Mouse (Mus musculus) stomach, postnatal 0 days (tissue): ENCODE measurements around the gene Cpxm1. TPM values are rescaled to one million over a fixed set of nuclear protein-coding genes. Genes with fewer than 3 reads are reported as not detected.
A peak's percentile ranks its signal among the peaks of the same experiment; 100 is the strongest.
"Not testable (repeated sequence)": the region's sequence is repeated elsewhere in the genome, so short reads cannot be mapped to it uniquely, and the experiment has no call there.

Experiments used
- ATAC-seq: fragments of 200-750 bp; cut with Nextera tagmentation; 2 replicates; pipeline ENCODE4 v1.8.0; 2017; ENCODE audit not compliant: low FRiP score, low TSS enrichment
- DNase-seq: peaks from one replicate; pipeline ENCODE4 v3.0.0-alpha.2; 2016; ENCODE audit warnings: low spot score
- H3K27ac ChIP-seq: fragments of 300-500 bp; sonication (generic); replicated peaks from 2 replicates; pipeline ENCODE4 v1.5.1; 2014; ENCODE audit warnings: mild to moderate bottlenecking, control low read depth
- H3K27me3 ChIP-seq: fragments of 300-500 bp; sonication (generic); 2 replicates; pipeline ENCODE4 v1.6.1; 2014; ENCODE audit warnings: low read length; ENCODE audit not compliant: control insufficient read depth, insufficient read depth
- H3K36me3 ChIP-seq: fragments of 300-500 bp; sonication (generic); 2 replicates; pipeline ENCODE4 v1.6.1; 2014; ENCODE audit warnings: low read length, mixed read lengths; ENCODE audit not compliant: control insufficient read depth, insufficient read depth
- H3K4me1 ChIP-seq: fragments of 300-500 bp; sonication (generic); replicated peaks from 2 replicates; pipeline ENCODE4 v1.6.1; 2014; ENCODE audit warnings: antibody characterized with exemption; ENCODE audit not compliant: control insufficient read depth, insufficient read depth
- H3K4me2 ChIP-seq: fragments of 300-500 bp; sonication (generic); replicated peaks from 2 replicates; pipeline ENCODE4 v1.6.1; 2014; ENCODE audit warnings: low read depth, mild to moderate bottlenecking, control low read depth, moderate library complexity
- H3K4me3 ChIP-seq: fragments of 300-500 bp; sonication (generic); 2 replicates; pipeline ENCODE4 v1.5.1; 2014; ENCODE audit warnings: low read depth, low read length, control low read depth
- H3K9ac ChIP-seq: fragments of 300-500 bp; sonication (generic); 2 replicates; pipeline ENCODE4 v1.6.1; 2014; ENCODE audit warnings: mild to moderate bottlenecking, low read length, control low read depth, mixed read lengths
- H3K9me3 ChIP-seq: fragments of 300-500 bp; sonication (generic); 2 replicates; pipeline ENCODE4 v1.6.1; 2016; ENCODE audit warnings: low read length; ENCODE audit not compliant: control insufficient read depth
- CTCF ChIP-seq: IDR thresholded peaks from 2 replicates; pipeline ENCODE4 v1.5.1; 2016; ENCODE audit warnings: antibody characterized with exemption, low read depth, mild to moderate bottlenecking, moderate library complexity
- EP300 ChIP-seq: optimal IDR thresholded peaks from 2 replicates; pipeline ENCODE3; 2016; ENCODE audit warnings: antibody characterized with exemption
- WGBS: fragments of 180-500 bp; shearing (Covaris S2); extraction: QIAGEN DNeasy Blood & Tissue Kit; methylation state at CpG from one replicate; pipeline ENCODE4 v1.1.7; 2014; 5-methylcytosine and 5-hydroxymethylcytosine counted together
- polyA plus RNA-seq: library from polyadenylated mRNA; unstranded; fragments of >200 nt; fragmentation: Nextera tagmentation; extraction: Ambion mirVana; gene quantifications from 2 replicates; pipeline ENCODE4 v1.2.1, GENCODE M21; 2015

Gene Cpxm1
- polyA plus RNA-seq, 1 experiment from 2014 or later, result 14.6 TPM

GRCm38 (mm10) chr2:130383205-130383604, 14.2 kb downstream of the Cpxm1 start:
- no peak for ATAC-seq
- no peaks in the 10 kb centered on the region for H3K27me3 ChIP-seq
- no peaks in the 10 kb centered on the region for H3K36me3 ChIP-seq
- WGBS, result 43% methylated on average over 3 of the region's 3 CpGs
- H3K4me3 ChIP-seq, result no peak overlapping the region
- TF ChIP-seq EP300 (no peak), CTCF (no peak)
- no peaks in the 10 kb centered on the region for H3K9me3 ChIP-seq
- DNase-seq, result no peak
- no peak overlapping the region for H3K4me2 ChIP-seq
- no peak overlapping the region for H3K27ac ChIP-seq
- no peaks in the 10 kb centered on the region for H3K4me1 ChIP-seq
- no peak overlapping the region for H3K9ac ChIP-seq

- TF ChIP-seq EP300 (no peak), CTCF (no peak)
Observed at GRCm38 (mm10) chr2:130374951-130375350, 22.4 kb downstream of the Cpxm1 start.

GRCm38 (mm10) chr2:130373026-130373425, 24.3 kb downstream of the Cpxm1 start:
- H3K4me1 ChIP-seq, H3K9ac ChIP-seq, H3K4me2 ChIP-seq, ATAC-seq, H3K27me3 ChIP-seq, H3K27ac ChIP-seq, DNase-seq, H3K36me3 ChIP-seq, H3K9me3 ChIP-seq, H3K4me3 ChIP-seq: not testable (repeated sequence)
- WGBS, result 26% methylated on average over 1 of the region's 1 CpGs

More at GRCm38 (mm10) chr2:130374951-130375350, 22.4 kb downstream of the Cpxm1 start:
- Histone ChIP-seq H3K4me3 (no peak overlapping the region), H3K27ac (no peak overlapping the region), H3K36me3 (no peaks in the 10 kb centered on the region), H3K9me3 (no peaks in the 10 kb centered on the region), H3K27me3 (no peaks in the 10 kb centered on the region), H3K4me2 (no peak overlapping the region), H3K9ac (no peak overlapping the region), H3K4me1 (no peaks in the 10 kb centered on the region)
- WGBS, result 65% methylated on average over 4 of the region's 4 CpGs
- ATAC-seq (no peak), DNase-seq (no peak)

GRCm38 (mm10) chr2:130367386-130367785, 30.0 kb downstream of the Cpxm1 start:
- Histone ChIP-seq H3K27ac (no peak overlapping the region), H3K4me3 (no peak overlapping the region), H3K36me3 (no peaks in the 10 kb centered on the region), H3K4me1 (no peaks in the 10 kb centered on the region), H3K9me3 (no peaks in the 10 kb centered on the region), H3K4me2 (no peak overlapping the region), H3K9ac (no peak overlapping the region), H3K27me3 (no peaks in the 10 kb centered on the region)
- no peak for DNase-seq
- ATAC-seq, result no peak
- no peak for TF ChIP-seq CTCF
- no peak for TF ChIP-seq EP300
- WGBS, result 44% methylated on average over 4 of the region's 4 CpGs

GRCm38 (mm10) chr2:130365211-130366094, 31.9 kb downstream of the Cpxm1 start:
- TF ChIP-seq EP300, result no peak
- TF ChIP-seq CTCF, result peak; percentile 41
- peak overlapping the region; percentile 35 for H3K4me2 ChIP-seq
- H3K27ac ChIP-seq, result no peak overlapping the region
- no peaks in the 10 kb centered on the region for H3K36me3 ChIP-seq
- H3K9me3 ChIP-seq, result no peaks in the 10 kb centered on the region
- 0 out of 2 replicates have a peak overlapping the region, but pooled peaks have one; percentile 4 for H3K9ac ChIP-seq
- no peak for DNase-seq
- H3K4me3 ChIP-seq, result peak overlapping the region; percentile 4; the same call in 1 of the 2 replicates
- no peak for ATAC-seq
- WGBS, result 20% methylated on average over 28 of the region's 30 CpGs
- no peaks in the 10 kb centered on the region; the same call in 1 of the 2 replicates for H3K27me3 ChIP-seq
- H3K4me1 ChIP-seq, result no peaks in the 10 kb centered on the region

GRCm38 (mm10) chr2:130362511-130363026, 34.8 kb downstream of the Cpxm1 start:
- 10% methylated on average over 14 of the region's 14 CpGs for WGBS
- no peak; the same call in 1 of the 2 replicates for ATAC-seq
- no peak for TF ChIP-seq EP300
- peak; percentile 85 for TF ChIP-seq CTCF

More at GRCm38 (mm10) chr2:130362511-130363026, 34.8 kb downstream of the Cpxm1 start:
- Histone ChIP-seq H3K4me2 (no peak overlapping the region), H3K4me1 (no peaks in the 10 kb centered on the region), H3K27ac (no peak overlapping the region), H3K9me3 (no peaks in the 10 kb centered on the region), H3K27me3 (no peaks in the 10 kb centered on the region; the same call in 1 of the 2 replicates), H3K4me3 (no peak overlapping the region), H3K36me3 (no peaks in the 10 kb centered on the region), H3K9ac (no peak overlapping the region)
- DNase-seq, result peak; percentile 72
